Mouse (Mus musculus) heart, embryonic 12.5 days (tissue): ENCODE results near the gene Omp. TPM values are rescaled to one million over a fixed set of nuclear protein-coding genes. Genes with fewer than 3 reads are reported as not detected.

Experiments used
- ATAC-seq: fragments of 200-750 bp; cut with Nextera tagmentation; 2 replicates; pipeline ENCODE4 v1.8.0; 2017; ENCODE audit warnings: moderate TSS enrichment, moderate library complexity; ENCODE audit not compliant: insufficient number of reproducible peaks, low FRiP score
- H3K27ac ChIP-seq: fragments of 300-500 bp; sonication (generic); 2 replicates; pipeline ENCODE4 v1.5.1; 2016; ENCODE audit warnings: mild to moderate bottlenecking, moderate library complexity; ENCODE audit not compliant: poor library complexity, severe bottlenecking
- H3K27me3 ChIP-seq: fragments of 300-500 bp; sonication (generic); replicated peaks from 2 replicates; pipeline ENCODE4 v1.6.1; 2016; ENCODE audit warnings: mild to moderate bottlenecking, moderate library complexity
- H3K36me3 ChIP-seq: fragments of 300-500 bp; sonication (generic); 2 replicates; pipeline ENCODE4 v1.6.1; 2016; ENCODE audit warnings: mild to moderate bottlenecking, moderate library complexity
- H3K4me1 ChIP-seq: fragments of 300-500 bp; sonication (generic); replicated peaks from 2 replicates; pipeline ENCODE4 v1.6.1; 2016; ENCODE audit warnings: mild to moderate bottlenecking
- H3K4me2 ChIP-seq: fragments of 300-500 bp; sonication (generic); 2 replicates; pipeline ENCODE4 v1.6.1; 2016; ENCODE audit warnings: mild to moderate bottlenecking, moderate library complexity
- H3K4me3 ChIP-seq: fragments of 300-500 bp; sonication (generic); 2 replicates; pipeline ENCODE4 v1.5.1; 2016; ENCODE audit warnings: mild to moderate bottlenecking
- H3K9ac ChIP-seq: fragments of 300-500 bp; sonication (generic); 2 replicates; pipeline ENCODE4 v1.6.1; 2016; ENCODE audit warnings: mild to moderate bottlenecking, moderate library complexity
- H3K9me3 ChIP-seq: fragments of 300-500 bp; sonication (generic); replicated peaks from 2 replicates; pipeline ENCODE4 v1.6.1; 2016; ENCODE audit warnings: mild to moderate bottlenecking, moderate library complexity
- WGBS: fragments of 180-500 bp; shearing (Covaris S2); methylation state at CpG from one replicate; pipeline ENCODE4 v1.1.7; 2016; 5-methylcytosine and 5-hydroxymethylcytosine counted together
- polyA plus RNA-seq: library from polyadenylated mRNA; unstranded; fragments of >200 nt; fragmentation: Nextera tagmentation; extraction: Ambion mirVana; gene quantifications from 2 replicates; pipeline ENCODE4 v1.2.1, GENCODE M21; 2016

The Omp gene
- polyA plus RNA-seq, 1 experiment from 2014 or later = 0.20 TPM

DNA sequence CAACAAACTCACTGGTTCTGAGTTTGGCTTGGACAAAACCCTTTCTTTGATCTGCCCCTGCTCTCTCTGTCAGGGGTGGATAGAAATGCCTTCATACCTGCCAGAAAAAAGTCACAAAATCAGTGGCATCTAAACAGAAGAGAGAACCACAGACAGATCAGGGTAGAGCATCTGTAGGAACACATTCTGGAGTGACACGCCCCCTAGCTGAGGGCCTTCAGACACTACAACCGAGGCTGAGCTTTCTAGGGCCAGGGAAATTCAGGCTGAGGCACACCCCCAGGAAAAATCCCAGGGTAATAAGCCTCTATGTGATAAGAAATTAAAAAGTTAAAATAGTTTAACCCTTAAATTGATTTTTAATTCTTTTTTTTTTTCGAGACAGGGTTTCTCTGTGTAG lies 8.0 kb upstream of the Omp start:
- Histone ChIP-seq H3K9ac (no peak overlapping the region), H3K4me1 (peaks cover 58% of the 10 kb centered on the region), H3K9me3 (no peaks in the 10 kb centered on the region), H3K27me3 (no peaks in the 10 kb centered on the region), H3K27ac (no peak overlapping the region), H3K36me3 (no peaks in the 10 kb centered on the region), H3K4me2 (no peak overlapping the region), H3K4me3 (no peak overlapping the region)
- ATAC-seq = no peak
- 44% methylated on average over 3 of the region's 3 CpGs for WGBS

DNA sequence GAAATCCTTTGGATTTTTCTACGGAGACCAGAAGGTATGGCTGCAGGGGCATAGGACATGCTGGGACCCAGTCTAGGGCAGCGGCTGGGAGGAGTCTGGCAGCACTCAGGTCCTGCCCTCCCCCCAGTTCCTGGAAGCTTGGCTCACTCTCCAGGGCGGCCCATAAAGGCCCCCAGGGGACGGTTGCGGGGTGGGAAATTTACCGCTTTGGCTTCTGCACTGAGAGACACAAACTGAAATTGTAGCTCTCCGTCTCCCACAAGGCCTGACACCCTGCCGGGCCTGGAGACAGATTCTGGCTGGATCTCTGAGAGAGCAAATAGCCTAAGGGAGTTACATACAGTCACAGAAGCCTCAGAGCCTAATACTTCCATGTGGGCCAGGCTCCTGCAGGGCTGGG lies 7.1 kb upstream of the Omp start:
- Histone ChIP-seq H3K9me3 (no peaks in the 10 kb centered on the region), H3K4me3 (no peak overlapping the region), H3K27ac (no peak overlapping the region), H3K36me3 (no peaks in the 10 kb centered on the region), H3K4me1 (peaks cover 54% of the 10 kb centered on the region), H3K4me2 (no peak overlapping the region), H3K27me3 (no peaks in the 10 kb centered on the region), H3K9ac (peak overlapping the region; percentile 38; the same call in 1 of the 2 replicates)
- no peak for ATAC-seq
- 60% methylated on average over 8 of the region's 8 CpGs for WGBS

DNA sequence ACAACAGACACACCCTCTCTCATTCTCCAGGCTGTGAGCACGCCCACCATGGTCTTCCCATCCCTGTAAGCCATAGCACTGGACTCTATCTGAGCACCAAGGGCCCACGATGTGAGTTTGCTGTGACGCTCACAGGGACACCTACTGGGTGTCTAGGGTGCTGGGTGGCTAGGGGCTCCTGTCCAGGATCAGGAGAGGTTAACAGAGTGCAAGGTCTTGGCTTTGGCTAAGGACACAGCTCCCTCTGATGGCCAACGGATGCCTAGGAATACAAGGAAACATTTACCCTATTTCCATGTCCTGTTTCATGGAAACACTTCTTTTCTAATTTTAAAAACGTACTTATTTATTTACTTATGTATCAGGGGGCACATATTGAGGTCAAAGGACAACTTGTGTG lies 5.2 kb upstream of the Omp start:
- Histone ChIP-seq H3K9ac (no peak overlapping the region), H3K27me3 (no peaks in the 10 kb centered on the region), H3K9me3 (no peaks in the 10 kb centered on the region), H3K4me3 (no peak overlapping the region), H3K4me2 (no peak overlapping the region), H3K36me3 (no peaks in the 10 kb centered on the region), H3K27ac (no peak overlapping the region), H3K4me1 (peaks cover 38% of the 10 kb centered on the region)
- WGBS = 25% methylated on average over 5 of the region's 5 CpGs
- ATAC-seq = no peak

DNA sequence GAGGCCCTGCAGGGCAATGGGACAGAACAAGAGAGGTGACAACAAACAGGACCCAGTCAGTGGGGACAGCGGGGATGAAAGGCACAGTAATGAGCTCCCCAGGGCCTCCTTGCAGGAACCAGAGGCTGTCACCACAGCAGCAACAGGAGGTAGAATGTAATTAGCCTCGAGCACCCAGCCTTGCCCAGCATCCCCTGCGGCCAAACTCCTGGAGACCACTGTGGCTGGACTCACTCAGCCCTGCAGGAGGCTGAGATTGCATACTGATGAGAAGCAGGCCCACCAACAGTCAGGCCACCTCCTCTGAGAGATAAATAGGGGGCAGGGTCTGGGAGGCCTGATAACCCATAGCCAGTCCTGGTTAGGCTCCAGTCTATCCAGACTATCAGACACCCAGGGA lies 4.5 kb upstream of the Omp start:
- 11% methylated on average over 3 of the region's 3 CpGs for WGBS
- 0 out of 2 replicates have a peak, but pooled peaks cover under 1% of the 10 kb centered on the region for H3K27me3 ChIP-seq
- no peak overlapping the region for H3K4me3 ChIP-seq
- no peak overlapping the region for H3K4me2 ChIP-seq
- no peak overlapping the region; the same call in 1 of the 2 replicates for H3K9ac ChIP-seq
- peaks cover 36% of the 10 kb centered on the region for H3K4me1 ChIP-seq
- ATAC-seq = 0 out of 2 replicates have a peak, but pooled peaks have one; percentile 16
- H3K27ac ChIP-seq = peak overlapping the region; percentile 52; the same call in 1 of the 2 replicates
- H3K36me3 ChIP-seq = no peaks in the 10 kb centered on the region
- H3K9me3 ChIP-seq = no peaks in the 10 kb centered on the region

DNA sequence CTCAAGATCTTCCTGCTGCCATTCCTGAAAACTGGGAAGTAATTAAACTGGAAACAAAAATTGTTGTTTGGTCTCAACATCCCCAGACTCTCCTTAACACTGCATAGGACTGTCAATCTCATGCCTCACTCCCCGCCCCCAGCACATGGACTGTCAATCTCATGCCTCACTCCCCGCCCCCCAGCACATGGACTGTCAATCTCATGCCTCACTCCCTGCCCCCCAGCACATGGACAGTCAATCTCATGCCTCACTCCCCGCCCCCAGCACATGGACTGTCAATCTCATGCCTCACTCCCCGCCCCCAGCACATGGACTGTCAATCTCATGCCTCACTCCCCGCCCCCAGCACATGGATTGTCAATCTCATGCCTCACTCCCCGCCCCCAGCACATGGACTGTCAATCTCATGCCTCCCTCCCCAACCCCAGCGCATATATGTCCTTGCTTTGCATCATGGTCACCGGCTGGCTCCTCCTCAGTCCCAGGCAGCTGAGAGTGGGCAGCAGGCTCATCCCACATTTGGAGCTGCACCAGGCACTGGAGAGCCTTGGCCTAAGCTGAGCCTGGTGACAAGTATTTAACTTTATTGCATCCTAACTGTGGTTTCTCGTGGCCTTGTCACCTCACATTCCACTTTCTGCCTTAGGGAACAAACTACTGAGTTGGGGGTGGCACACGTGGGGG lies 3.6 kb upstream of the Omp start:
- Histone ChIP-seq H3K9me3 (no peaks in the 10 kb centered on the region), H3K9ac (peak overlapping the region; percentile 22; the same call in 1 of the 2 replicates), H3K36me3 (no peaks in the 10 kb centered on the region), H3K4me3 (no peak overlapping the region), H3K4me1 (peaks cover 39% of the 10 kb centered on the region), H3K27ac (peak overlapping the region; percentile 52), H3K4me2 (no peak overlapping the region), H3K27me3 (0 out of 2 replicates have a peak, but pooled peaks cover 4% of the 10 kb centered on the region)
- ATAC-seq = no peak
- 58% methylated on average over 10 of the region's 10 CpGs for WGBS

DNA sequence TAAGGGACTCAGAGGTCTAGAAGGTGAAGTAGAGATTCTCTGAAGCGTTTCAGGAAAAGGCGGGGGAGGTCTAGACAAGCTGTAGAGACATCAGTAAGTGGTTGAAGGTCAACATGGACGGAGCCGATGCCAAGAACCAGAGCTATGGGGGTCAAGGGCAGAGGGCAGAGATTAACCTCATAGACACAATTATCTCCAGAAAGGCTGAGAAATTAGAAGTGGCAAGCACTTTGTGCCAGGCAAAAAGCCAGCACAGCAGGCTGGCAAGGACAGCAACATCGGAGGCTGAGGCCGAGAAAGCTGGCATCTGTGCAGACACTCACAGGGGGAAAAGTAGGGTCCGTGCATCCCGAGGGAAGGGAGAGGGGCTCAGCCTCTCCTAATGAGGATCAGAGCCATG lies 2.5 kb upstream of the Omp start:
- 77% methylated on average over 8 of the region's 8 CpGs for WGBS

DNA sequence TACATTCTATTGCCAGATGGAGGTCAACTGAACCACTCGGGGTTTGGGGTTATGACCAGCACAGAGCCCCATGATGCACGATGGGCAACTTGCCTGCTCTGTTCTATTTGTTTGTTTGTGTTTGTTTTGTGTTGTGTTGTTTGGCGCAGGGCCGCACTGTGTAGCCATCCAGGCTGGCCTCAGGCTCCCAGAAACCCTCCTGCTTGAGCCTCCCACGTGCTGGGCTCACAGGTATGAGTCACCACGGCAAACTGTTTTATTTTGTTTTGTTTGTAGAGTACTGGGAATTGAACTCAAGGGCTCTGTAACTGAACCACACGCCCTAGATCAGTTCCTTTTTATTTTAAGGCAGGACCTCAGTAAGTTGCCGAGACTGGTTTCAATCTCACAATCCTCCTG lies 1.1 kb upstream of the Omp start:
- H3K9me3 ChIP-seq = no peaks in the 10 kb centered on the region
- H3K9ac ChIP-seq = no peak overlapping the region
- H3K4me2 ChIP-seq = no peak overlapping the region
- no peak for ATAC-seq
- H3K4me3 ChIP-seq = no peak overlapping the region
- H3K4me1 ChIP-seq = peaks cover 37% of the 10 kb centered on the region
- H3K27ac ChIP-seq = no peak overlapping the region
- H3K27me3 ChIP-seq = 0 out of 2 replicates have a peak, but pooled peaks cover 4% of the 10 kb centered on the region
- WGBS = 74% methylated on average over 8 of the region's 8 CpGs
- no peaks in the 10 kb centered on the region for H3K36me3 ChIP-seq

More for the DNA sequence above, 2.5 kb upstream of the Omp start:
- Histone ChIP-seq H3K36me3 (no peaks in the 10 kb centered on the region), H3K4me1 (peaks cover 38% of the 10 kb centered on the region), H3K4me3 (no peak overlapping the region), H3K9me3 (no peaks in the 10 kb centered on the region), H3K27ac (no peak overlapping the region), H3K4me2 (no peak overlapping the region), H3K9ac (no peak overlapping the region), H3K27me3 (0 out of 2 replicates have a peak, but pooled peaks cover 4% of the 10 kb centered on the region)
- no peak for ATAC-seq

DNA sequence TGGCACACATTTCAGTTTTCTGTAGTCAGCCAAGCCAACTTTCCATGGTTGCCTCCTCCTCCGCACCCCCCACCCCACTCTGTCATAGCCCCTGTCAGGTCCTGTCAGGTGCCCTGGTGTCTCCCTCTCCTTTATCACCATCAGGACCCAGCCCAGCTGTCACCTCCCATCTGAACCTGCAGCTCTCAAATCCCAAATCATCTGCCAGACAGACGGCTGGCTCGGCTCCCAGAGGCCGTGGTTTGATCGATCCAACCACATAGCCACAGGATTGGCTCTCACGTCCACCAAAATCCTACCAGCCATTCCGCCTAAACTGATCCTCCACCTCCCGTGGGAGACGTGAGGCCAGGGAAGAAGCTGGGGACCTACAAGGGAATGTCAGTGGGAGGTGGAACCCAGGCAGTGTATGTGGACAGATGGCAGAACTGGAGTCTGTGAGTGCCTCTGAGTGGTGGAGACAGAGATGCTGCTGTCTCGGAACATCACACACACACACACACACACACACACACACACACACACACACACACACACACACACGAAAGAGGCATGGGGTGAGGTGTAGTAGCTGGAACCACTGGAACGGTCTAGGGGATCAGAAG lies 642 bp upstream of the Omp start:
- Histone ChIP-seq H3K4me2 (no peak overlapping the region), H3K4me3 (no peak overlapping the region), H3K9me3 (no peaks in the 10 kb centered on the region), H3K27me3 (0 out of 2 replicates have a peak, but pooled peaks cover 4% of the 10 kb centered on the region), H3K27ac (no peak overlapping the region), H3K9ac (no peak overlapping the region), H3K4me1 (peaks cover 42% of the 10 kb centered on the region), H3K36me3 (no peaks in the 10 kb centered on the region)
- WGBS = 77% methylated on average over 12 of the region's 12 CpGs
- no peak for ATAC-seq

DNA sequence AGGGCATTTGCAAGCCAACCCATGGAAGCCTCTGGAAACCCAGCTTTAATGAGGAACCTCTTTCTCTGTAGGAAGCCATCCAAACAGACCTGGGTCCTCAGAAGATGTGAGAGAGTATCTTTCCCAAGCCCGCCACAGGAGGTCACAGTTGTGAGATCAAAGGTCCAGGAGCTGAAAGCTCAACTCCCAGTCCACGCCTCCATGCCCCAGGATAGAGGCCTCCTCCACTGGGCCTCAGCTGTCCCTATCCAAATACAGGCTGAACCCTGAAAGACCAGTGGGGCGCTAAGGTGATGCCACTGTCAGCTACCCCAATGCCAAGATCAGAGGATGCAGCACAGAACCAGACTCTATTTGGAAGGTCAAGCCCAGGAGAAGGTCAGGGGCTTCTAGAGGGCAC lies 2.7 kb downstream of the Omp start:
- H3K4me2 ChIP-seq = no peak overlapping the region
- no peak overlapping the region for H3K27ac ChIP-seq
- no peaks in the 10 kb centered on the region for H3K9me3 ChIP-seq
- WGBS = 63% methylated on average over 3 of the region's 3 CpGs
- H3K4me3 ChIP-seq = no peak overlapping the region
- H3K9ac ChIP-seq = no peak overlapping the region
- no peaks in the 10 kb centered on the region for H3K36me3 ChIP-seq
- peaks cover 50% of the 10 kb centered on the region for H3K4me1 ChIP-seq
- ATAC-seq = no peak
- 0 out of 2 replicates have a peak, but pooled peaks cover 4% of the 10 kb centered on the region for H3K27me3 ChIP-seq

DNA sequence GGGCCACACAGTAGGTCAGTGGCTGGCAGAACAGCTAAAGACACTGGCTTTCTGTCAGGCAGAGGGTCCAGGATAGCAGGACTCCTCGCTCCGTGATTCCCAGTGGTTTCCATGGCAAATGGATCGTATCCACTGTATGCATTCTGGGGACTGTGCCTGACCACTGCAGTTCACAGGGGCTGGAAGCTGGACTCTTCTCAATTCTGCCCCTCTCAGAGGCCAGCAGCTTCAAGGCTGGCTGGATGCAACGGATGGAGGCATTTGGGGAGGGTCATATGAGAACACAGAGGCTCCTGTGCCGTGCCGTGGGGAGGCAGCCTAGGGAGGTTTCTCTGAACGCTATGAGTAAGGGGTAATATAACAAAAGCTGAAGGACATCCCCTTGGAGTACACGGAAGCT lies 3.1 kb downstream of the Omp start:
- Histone ChIP-seq H3K4me1 (peaks cover 52% of the 10 kb centered on the region), H3K4me2 (no peak overlapping the region), H3K4me3 (no peak overlapping the region), H3K27me3 (0 out of 2 replicates have a peak, but pooled peaks cover 4% of the 10 kb centered on the region), H3K9me3 (no peaks in the 10 kb centered on the region), H3K27ac (no peak overlapping the region), H3K9ac (no peak overlapping the region), H3K36me3 (no peaks in the 10 kb centered on the region)
- whole genome bisulfite sequencing = 80% methylated on average over 8 of the region's 8 CpGs
- ATAC-seq = no peak

DNA sequence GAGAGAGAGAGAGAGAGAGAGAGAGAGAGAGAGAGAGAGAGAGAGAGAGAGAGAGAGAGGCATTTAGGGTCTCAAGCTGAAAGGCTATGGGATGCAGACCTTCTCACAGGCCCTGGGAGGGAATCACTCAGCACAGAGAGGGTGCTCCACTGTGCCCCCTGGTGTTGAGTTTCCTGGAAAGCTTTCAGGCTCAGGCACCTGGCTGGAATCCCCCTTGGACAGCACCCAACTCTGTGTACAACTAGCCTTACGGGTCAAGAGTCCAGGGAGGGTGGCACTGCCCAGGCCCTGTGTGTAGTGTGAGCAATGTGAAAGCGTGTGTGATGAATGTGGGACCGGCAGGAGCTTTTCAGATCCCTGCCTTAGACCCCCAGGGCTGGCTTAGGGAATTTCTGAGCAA lies 4.1 kb downstream of the Omp start:
- H3K4me1 ChIP-seq = peaks cover 52% of the 10 kb centered on the region
- H3K9me3 ChIP-seq = no peaks in the 10 kb centered on the region
- H3K27ac ChIP-seq = no peak overlapping the region

More for the DNA sequence above, 4.1 kb downstream of the Omp start:
- ATAC-seq = peak; percentile 25; the same call in 1 of the 2 replicates
- Histone ChIP-seq H3K27me3 (0 out of 2 replicates have a peak, but pooled peaks cover 4% of the 10 kb centered on the region), H3K4me3 (no peak overlapping the region), H3K9ac (no peak overlapping the region), H3K36me3 (no peaks in the 10 kb centered on the region), H3K4me2 (no peak overlapping the region)
- WGBS = 60% methylated on average over 3 of the region's 3 CpGs
